8 mouse cellular contexts compared by ENCODE assay signal in genomic region chr2:157170166-157170565, GRCm38 (mm10). TPM values are rescaled to one million over a fixed set of nuclear protein-coding genes. Genes with fewer than 3 reads are reported as not detected.
A peak's percentile ranks its signal among the peaks of the same experiment; 100 is the strongest.
DNase-seq lines count a peak whose midpoint lies in the region; ATAC-seq and TF ChIP-seq lines count a peak whose summit lies in the region.

No protein-coding gene starts in this region.

- H3K9ac ChIP-seq in forebrain, postnatal 0 days, result no peak overlapping the region
- H3K9ac ChIP-seq in midbrain, embryonic 11.5 days (ENCODE audit: low read length), result peak overlapping the region; percentile 31; the same call in 1 of the 2 replicates

- no peak overlapping the region for H3K4me3 ChIP-seq in forebrain, postnatal 0 days (ENCODE audit: low read depth, low read length)
- no peak overlapping the region for H3K4me3 ChIP-seq in midbrain, embryonic 11.5 days (ENCODE audit: low read depth, low read length)

- H3K27ac ChIP-seq in forebrain, postnatal 0 days (ENCODE audit: low read depth, low read length), result no peak overlapping the region
- peak overlapping the region; percentile 26 for H3K27ac ChIP-seq in midbrain, embryonic 11.5 days (ENCODE audit: low read depth, low read length)

- peak; percentile 73 for ATAC-seq in forebrain, postnatal 0 days
- peak; percentile 91 for ATAC-seq in midbrain, embryonic 11.5 days (ENCODE audit: low FRiP score)
- ATAC-seq in granulocyte monocyte progenitor cell, adult 5-6 weeks (replicated peaks; ENCODE audit: poor library complexity, severe bottlenecking), result no peak

- no peak for TF ChIP-seq CTCF in forebrain, postnatal 0 days (IDR thresholded peaks at IDR 0.05; ENCODE audit: low read depth)

- no peaks in the 10 kb centered on the region for H3K4me1 ChIP-seq in forebrain, postnatal 0 days (ENCODE audit: insufficient read depth)
- peaks cover 10% of the 10 kb centered on the region for H3K4me1 ChIP-seq in midbrain, embryonic 11.5 days (ENCODE audit: control insufficient read depth, insufficient read depth, low read length)

- no peaks in the 10 kb centered on the region for H3K36me3 ChIP-seq in forebrain, postnatal 0 days (ENCODE audit: insufficient read depth)
- H3K36me3 ChIP-seq in midbrain, embryonic 11.5 days (ENCODE audit: control insufficient read depth, insufficient read depth, low read length), result peaks cover 15% of the 10 kb centered on the region

- WGBS in forebrain, postnatal 0 days, result 17% methylated on average over 5 of the region's 5 CpGs
- WGBS in midbrain, embryonic 11.5 days, result 12% methylated on average over 5 of the region's 5 CpGs

- no peak overlapping the region for H3K4me2 ChIP-seq in forebrain, postnatal 0 days (ENCODE audit: low read depth)
- peak overlapping the region; percentile 3; the same call in 1 of the 2 replicates for H3K4me2 ChIP-seq in midbrain, embryonic 11.5 days

- peak; percentile 16 for DNase-seq in gastrocnemius, adult 18-20 months (ENCODE audit: low spot score)
- no peak for DNase-seq in gastrocnemius, postnatal 4 days (ENCODE audit: low spot score in 2 of 2)
- DNase-seq in 3134 (ENCODE audit: extremely low read depth, insufficient read length, low spot score), result peak; percentile 41
- peak; percentile 31 for DNase-seq in forebrain, postnatal 0 days
- peak; percentile 95 for DNase-seq in midbrain, embryonic 11.5 days (ENCODE audit: low spot score, missing footprints)
- DNase-seq in thymus, postnatal 25 days, result no peak
- DNase-seq in liver, result no peak

- H3K27me3 ChIP-seq in forebrain, postnatal 0 days (ENCODE audit: insufficient read depth, low read length), result no peaks in the 10 kb centered on the region
- H3K27me3 ChIP-seq in midbrain, embryonic 11.5 days (ENCODE audit: control insufficient read depth, insufficient read depth, low read length), result no peaks in the 10 kb centered on the region

- H3K9me3 ChIP-seq in forebrain, postnatal 0 days (ENCODE audit: low read length), result no peaks in the 10 kb centered on the region
- H3K9me3 ChIP-seq in midbrain, embryonic 11.5 days (ENCODE audit: control insufficient read depth, low read length), result no peaks in the 10 kb centered on the region

RNA-seq across cellular contexts. Expression of gene Rbl1, which starts 34.2 kb away (rescaled TPM):
- total RNA-seq in gastrocnemius, adult 18-20 months (2021), result 1 to 10 TPM; 2.1 to 2.8 TPM
- total RNA-seq in gastrocnemius, postnatal 4 days (2021), result 10 to 100 TPM; 11.8 to 13.3 TPM
- total RNA-seq in forebrain, postnatal 0 days (2014; rRNA removed), result 5.9 and 10.4 TPM in 2 replicates
- 3.1 and 4.2 TPM in 2 replicates for polyA plus RNA-seq in forebrain, postnatal 0 days (2015; fragmentation: Nextera tagmentation; extraction: Ambion mirVana)
- polyA plus RNA-seq in midbrain, embryonic 11.5 days (2014; fragmentation: Nextera tagmentation; extraction: Ambion mirVana), result 42.5 and 45.5 TPM in 2 replicates
- total RNA-seq in granulocyte monocyte progenitor cell, adult 5-6 weeks (2014; fragmentation: Nextera tagmentation), result 58.6 and 76.1 TPM in 2 replicates
- 80.7 and 89.9 TPM in 2 replicates for total RNA-seq in granulocyte monocyte progenitor cell, adult 5-6 weeks (2017)

RNA-seq across cellular contexts. Expression of gene Samhd1, which starts 35.1 kb away (rescaled TPM):
- total RNA-seq in gastrocnemius, adult 18-20 months (2021), result 10 to 100 TPM; 15.0 to 18.0 TPM
- total RNA-seq in gastrocnemius, postnatal 4 days (2021), result 10 to 100 TPM; 23.4 to 23.6 TPM
- 11.3 and 18.5 TPM in 2 replicates for total RNA-seq in forebrain, postnatal 0 days (2014; rRNA removed)
- 6.6 and 8.0 TPM in 2 replicates for polyA plus RNA-seq in forebrain, postnatal 0 days (2015; fragmentation: Nextera tagmentation; extraction: Ambion mirVana)
- polyA plus RNA-seq in midbrain, embryonic 11.5 days (2014; fragmentation: Nextera tagmentation; extraction: Ambion mirVana), result 21.0 and 21.7 TPM in 2 replicates
- total RNA-seq in granulocyte monocyte progenitor cell, adult 5-6 weeks (2014; fragmentation: Nextera tagmentation), result 65.3 and 71.3 TPM in 2 replicates
- total RNA-seq in granulocyte monocyte progenitor cell, adult 5-6 weeks (2017), result 77.6 and 88.2 TPM in 2 replicates

Comparison
In these comparisons a context has a peak if more than half of its experiments do, and no peak if none do; other contexts are left out.
1. DNase-seq: peak in gastrocnemius, adult 18-20 months (single experiment), 3134 (single experiment), forebrain, postnatal 0 days (single experiment) and midbrain, embryonic 11.5 days (single experiment); none in gastrocnemius, postnatal 4 days (0 of 2), thymus, postnatal 25 days (single experiment) and liver (single experiment).